Mouse (Mus musculus): ENCODE measurements around the gene Acaca. TPM values are rescaled to one million over a fixed set of nuclear protein-coding genes. Genes with fewer than 3 reads are reported as not detected.

The Acaca gene
- polyA plus RNA-seq, 1 experiment, result 52.2 TPM

DNA sequence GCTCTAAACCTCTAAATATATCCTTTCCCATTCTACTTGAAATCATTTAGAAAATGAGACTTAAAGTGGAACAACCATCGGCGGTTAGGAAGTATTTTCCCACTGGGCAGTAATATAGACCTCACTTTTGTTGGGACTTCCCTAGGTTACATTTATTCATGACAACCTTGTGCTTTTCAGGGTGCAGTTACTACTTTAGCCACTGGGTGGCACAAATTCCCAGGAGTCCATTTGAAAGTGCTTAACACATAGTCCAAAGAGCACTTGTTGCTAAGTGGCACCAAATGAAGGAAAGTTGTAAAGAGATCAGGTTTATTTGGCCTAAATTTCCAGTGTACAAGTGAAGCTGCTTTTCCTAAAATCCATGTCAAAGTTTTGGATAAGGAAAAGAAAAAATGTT is 12.3 kb downstream of the Acaca start:
- no peak overlapping the region for H3K27ac ChIP-seq (ENCODE audit: insufficient read depth, low read length)

DNA sequence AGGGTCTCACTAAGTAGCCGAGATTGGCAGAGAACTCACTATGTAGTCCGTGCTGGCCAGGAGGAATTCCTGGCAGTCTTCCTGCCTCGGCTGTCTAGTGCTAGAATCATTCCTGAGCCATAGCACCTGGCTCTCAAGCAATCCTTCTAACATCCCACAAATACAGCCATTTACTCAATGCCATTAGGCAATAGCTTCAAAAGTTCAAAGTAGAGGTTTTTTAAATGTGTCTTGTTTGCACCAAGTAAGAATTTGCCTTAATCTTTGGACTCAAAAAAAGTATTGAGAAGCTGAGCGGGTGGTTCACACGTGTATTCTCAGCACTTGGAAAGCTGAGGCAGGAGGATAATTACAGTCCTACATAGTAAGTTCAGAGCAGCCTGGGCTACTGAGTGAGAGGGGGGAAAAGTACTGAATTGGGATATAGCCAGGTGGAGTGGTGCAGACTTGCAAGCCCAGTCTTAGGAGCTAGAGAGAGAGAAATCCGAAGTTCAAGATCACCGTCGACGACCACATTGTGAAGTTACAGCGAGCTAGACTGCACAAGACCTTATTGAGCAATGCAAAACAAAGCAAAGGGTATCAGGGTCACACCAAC is 15.8 kb downstream of the Acaca start:
- TF ChIP-seq POLR2A (IDR thresholded peaks at IDR 0.05; ENCODE audit: low read depth, low read length), result no peak
- no peak for TF ChIP-seq CTCF (IDR thresholded peaks at IDR 0.05; ENCODE audit: borderline replicate concordance, insufficient read depth, low read length)
- H3K27ac ChIP-seq (ENCODE audit: insufficient read depth, low read length), result no peak overlapping the region
- no peaks in the 10 kb centered on the region for H3K4me1 ChIP-seq (ENCODE audit: control insufficient read depth, insufficient read depth, low read length)
- H3K4me3 ChIP-seq (ENCODE audit: insufficient read depth, low read length), result no peak overlapping the region

More for the DNA sequence above, 12.3 kb downstream of the Acaca start:
- no peak for TF ChIP-seq POLR2A (IDR thresholded peaks at IDR 0.05; ENCODE audit: low read depth, low read length)
- TF ChIP-seq CTCF (IDR thresholded peaks at IDR 0.05; ENCODE audit: borderline replicate concordance, insufficient read depth, low read length), result no peak
- no peaks in the 10 kb centered on the region for H3K4me1 ChIP-seq (ENCODE audit: control insufficient read depth, insufficient read depth, low read length)
- no peak overlapping the region for H3K4me3 ChIP-seq (ENCODE audit: insufficient read depth, low read length)

DNA sequence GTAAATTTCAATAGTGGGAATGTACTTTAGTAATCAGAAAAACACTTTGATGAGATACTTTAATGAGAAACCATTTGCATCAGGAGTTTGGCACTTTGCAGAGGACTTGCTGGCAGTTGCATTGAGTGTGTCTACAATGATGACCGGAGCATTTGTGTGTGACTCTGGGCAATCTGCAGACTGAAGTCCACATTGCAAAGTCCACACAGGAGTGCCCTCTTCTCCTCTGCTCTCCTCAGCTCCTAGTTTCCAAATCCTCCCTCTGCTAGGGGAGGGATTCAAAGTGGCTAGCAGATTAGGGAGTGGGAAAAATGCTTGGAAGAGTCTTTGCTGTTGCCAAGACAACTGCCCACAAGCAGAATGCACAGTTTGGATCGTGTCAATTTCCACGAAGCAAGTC is 16.6 kb downstream of the Acaca start:
- TF ChIP-seq POLR2A (IDR thresholded peaks at IDR 0.05; ENCODE audit: low read depth, low read length) (no peak), CTCF (IDR thresholded peaks at IDR 0.05; ENCODE audit: borderline replicate concordance, insufficient read depth, low read length) (no peak)
- Histone ChIP-seq H3K27ac (ENCODE audit: insufficient read depth, low read length) (no peak overlapping the region), H3K4me3 (ENCODE audit: insufficient read depth, low read length) (no peak overlapping the region), H3K4me1 (ENCODE audit: control insufficient read depth, insufficient read depth, low read length) (no peaks in the 10 kb centered on the region)

DNA sequence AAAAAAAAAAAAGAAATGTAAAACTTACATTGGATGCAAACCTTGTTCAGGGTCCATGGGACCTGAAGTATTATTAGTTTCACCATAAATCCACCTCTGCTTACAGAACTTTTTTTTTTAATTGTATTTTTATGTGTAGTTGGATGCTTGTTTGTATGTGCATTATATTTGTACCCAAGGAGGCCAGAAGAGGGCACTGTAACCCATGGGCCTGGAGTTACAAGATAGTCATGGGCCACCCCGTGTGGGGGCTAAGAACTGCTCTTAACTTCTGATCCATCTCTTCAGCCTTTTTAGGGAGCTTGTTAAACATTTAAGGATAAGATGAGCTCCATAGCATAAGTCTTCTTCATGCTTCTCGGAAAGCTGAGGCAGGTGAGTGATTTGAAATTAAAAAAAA is 21.4 kb downstream of the Acaca start:
- TF ChIP-seq POLR2A (IDR thresholded peaks at IDR 0.05; ENCODE audit: low read depth, low read length), result no peak
- no peak for TF ChIP-seq CTCF (IDR thresholded peaks at IDR 0.05; ENCODE audit: borderline replicate concordance, insufficient read depth, low read length)
- Histone ChIP-seq H3K4me3 (ENCODE audit: insufficient read depth, low read length) (no peak overlapping the region), H3K27ac (ENCODE audit: insufficient read depth, low read length) (no peak overlapping the region), H3K4me1 (ENCODE audit: control insufficient read depth, insufficient read depth, low read length) (no peaks in the 10 kb centered on the region)

DNA sequence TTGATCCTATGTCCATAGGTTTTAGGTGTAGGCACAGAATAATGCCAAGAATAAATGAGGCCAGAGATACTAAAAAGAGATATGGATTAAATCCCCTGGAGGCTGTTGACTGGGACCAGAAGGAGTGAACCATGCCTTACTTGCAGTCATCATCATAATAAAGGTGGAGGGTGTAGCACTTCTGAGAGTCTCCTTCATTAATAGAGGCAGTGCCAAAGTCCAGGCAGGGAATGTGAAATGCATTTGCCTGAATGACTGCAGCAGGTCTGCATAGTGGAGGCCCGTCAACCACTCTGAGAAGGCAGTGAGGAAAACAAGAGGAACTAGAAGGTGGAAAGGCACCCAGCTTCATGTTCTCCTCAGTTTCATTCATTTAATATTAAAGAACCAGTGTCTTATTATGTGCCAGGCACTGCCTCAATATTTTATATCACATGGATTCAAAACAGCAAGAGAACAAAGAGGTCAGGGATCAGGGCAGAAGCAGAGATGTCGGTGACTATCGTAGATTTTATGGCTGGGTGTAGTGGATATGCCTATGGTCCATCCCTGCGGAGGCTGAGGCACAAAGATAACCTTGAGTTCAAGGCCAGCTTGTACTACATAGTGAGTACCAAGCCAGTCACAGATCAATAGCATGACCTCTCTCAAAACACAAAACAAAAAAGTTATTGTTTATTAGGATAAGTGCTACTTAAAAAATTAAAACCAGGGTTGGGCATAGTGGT is 27.2 kb downstream of the Acaca start:
- TF ChIP-seq CTCF (IDR thresholded peaks at IDR 0.05; ENCODE audit: borderline replicate concordance, insufficient read depth, low read length) (no peak), POLR2A (IDR thresholded peaks at IDR 0.05; ENCODE audit: low read depth, low read length) (no peak)
- Histone ChIP-seq H3K27ac (ENCODE audit: insufficient read depth, low read length) (no peak overlapping the region), H3K4me1 (ENCODE audit: control insufficient read depth, insufficient read depth, low read length) (peaks cover 4% of the 10 kb centered on the region; the same call in 1 of the 2 replicates), H3K4me3 (ENCODE audit: insufficient read depth, low read length) (no peak overlapping the region)

DNA sequence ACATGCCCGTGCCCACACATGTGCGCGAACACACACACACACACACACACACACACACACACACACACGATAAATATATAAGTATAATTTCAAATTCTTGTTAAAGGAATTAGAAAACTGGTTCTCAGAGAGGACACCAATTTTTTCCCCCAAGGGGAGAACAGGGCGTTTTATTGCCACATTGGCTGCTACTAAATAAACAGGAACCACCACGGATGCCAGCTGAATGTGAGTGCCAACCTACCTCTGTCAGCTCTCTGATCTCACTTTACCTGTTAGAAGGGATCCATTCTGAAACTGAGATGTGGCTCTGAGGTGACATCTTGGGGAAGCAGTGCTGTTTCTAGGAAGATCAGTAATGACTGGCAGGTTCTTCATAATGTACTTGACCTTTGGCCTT is 34.7 kb downstream of the Acaca start:
- Histone ChIP-seq H3K4me1 (ENCODE audit: control insufficient read depth, insufficient read depth, low read length) (peaks cover 4% of the 10 kb centered on the region; the same call in 1 of the 2 replicates), H3K27ac (ENCODE audit: insufficient read depth, low read length) (no peak overlapping the region), H3K4me3 (ENCODE audit: insufficient read depth, low read length) (no peak overlapping the region)
- TF ChIP-seq CTCF (IDR thresholded peaks at IDR 0.05; ENCODE audit: borderline replicate concordance, insufficient read depth, low read length) (no peak), POLR2A (IDR thresholded peaks at IDR 0.05; ENCODE audit: low read depth, low read length) (no peak)

DNA sequence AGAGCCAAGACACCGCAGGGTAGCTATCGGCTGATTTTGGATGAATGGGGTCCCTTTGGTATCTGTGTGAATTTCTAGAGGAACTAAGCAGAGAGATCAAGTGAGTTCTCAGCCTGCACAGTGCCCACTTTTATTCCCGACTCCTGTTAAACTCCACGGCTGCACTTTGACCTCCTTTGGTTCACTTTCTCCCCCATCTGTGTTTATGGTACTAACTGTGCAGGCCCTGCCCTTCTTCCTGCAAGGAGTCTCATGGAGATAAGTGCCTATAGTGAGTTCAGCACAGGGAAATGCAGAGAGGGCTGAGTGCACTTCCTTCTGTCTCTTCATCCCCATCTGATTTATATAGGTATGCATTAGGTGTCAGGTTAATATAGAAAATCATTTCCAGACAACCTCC is 35.1 kb downstream of the Acaca start:
- no peak overlapping the region for H3K4me3 ChIP-seq (ENCODE audit: insufficient read depth, low read length)
- H3K4me1 ChIP-seq (ENCODE audit: control insufficient read depth, insufficient read depth, low read length), result peaks cover 4% of the 10 kb centered on the region; the same call in 1 of the 2 replicates
- TF ChIP-seq CTCF (IDR thresholded peaks at IDR 0.05; ENCODE audit: borderline replicate concordance, insufficient read depth, low read length) (no peak), POLR2A (IDR thresholded peaks at IDR 0.05; ENCODE audit: low read depth, low read length) (no peak)
- no peak overlapping the region for H3K27ac ChIP-seq (ENCODE audit: insufficient read depth, low read length)

DNA sequence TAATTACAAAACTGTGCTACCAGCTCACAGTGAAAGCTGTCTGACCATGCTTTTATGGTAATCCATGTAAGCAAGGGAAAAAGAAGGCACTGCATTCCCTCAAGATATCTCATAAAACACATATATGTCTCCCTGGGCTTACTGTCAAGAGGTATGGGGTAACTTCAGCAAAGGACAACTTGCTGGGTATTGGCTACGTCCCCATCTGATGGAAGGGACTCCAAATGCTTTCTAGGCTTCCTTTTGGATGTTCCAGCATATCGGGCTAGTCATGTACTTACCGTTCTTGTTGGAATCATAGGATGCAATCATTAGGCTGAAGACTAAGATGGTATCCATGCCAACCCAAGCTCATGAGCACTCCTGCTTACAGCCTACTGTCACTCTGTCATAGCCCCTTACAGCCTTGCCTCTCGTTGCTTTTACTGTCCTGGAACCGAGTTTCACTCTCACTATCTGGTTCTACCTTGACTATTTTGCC is 37.6 kb downstream of the Acaca start, which contains the start of gene Gm11437:
TSS of gene Gm11437 (minus strand) at position 431 of the 481 bp plus-strand sequence.
- Histone ChIP-seq H3K4me3 (ENCODE audit: insufficient read depth, low read length) (no peak within 1 kb of the TSS), H3K27ac (ENCODE audit: insufficient read depth, low read length) (no peak within 1 kb of the TSS), H3K4me1 (ENCODE audit: control insufficient read depth, insufficient read depth, low read length) (no peaks in the 10 kb centered on the region)
- no peak for TF ChIP-seq CTCF (IDR thresholded peaks at IDR 0.05; ENCODE audit: borderline replicate concordance, insufficient read depth, low read length)
- TF ChIP-seq POLR2A (IDR thresholded peaks at IDR 0.05; ENCODE audit: low read depth, low read length), result no peak

DNA sequence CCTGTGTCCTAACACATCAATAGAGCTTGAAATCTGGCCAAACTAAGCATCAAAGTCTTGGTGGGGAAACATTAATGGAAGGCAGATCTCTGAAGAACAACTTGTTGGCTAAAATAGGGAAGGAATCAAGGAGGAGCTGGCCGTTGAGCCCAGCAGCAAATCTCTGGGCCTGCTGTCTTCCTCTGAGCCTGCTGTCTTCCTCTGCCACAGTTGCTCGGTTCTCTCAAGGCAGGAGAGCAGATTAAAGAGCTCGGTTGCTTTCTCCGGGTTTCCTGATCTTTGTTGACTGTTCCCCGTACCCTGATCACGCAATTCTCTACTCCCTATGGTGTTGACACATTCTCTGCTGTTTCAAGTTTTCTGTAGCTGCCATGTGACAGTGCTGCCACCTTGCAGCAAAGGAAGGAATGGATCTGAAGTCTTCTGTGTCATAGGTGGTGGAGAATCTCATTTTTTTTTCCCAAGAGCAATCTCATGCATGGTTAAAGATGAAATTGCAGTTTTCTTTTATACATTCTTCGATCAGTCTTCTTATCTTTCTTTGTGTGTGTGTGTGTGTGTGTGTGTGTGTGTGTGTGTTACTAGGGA is 39.3 kb downstream of the Acaca start:
- TF ChIP-seq CTCF (IDR thresholded peaks at IDR 0.05; ENCODE audit: borderline replicate concordance, insufficient read depth, low read length), result peak; percentile 24; the same call in 1 of the 2 replicates
- no peak for TF ChIP-seq POLR2A (IDR thresholded peaks at IDR 0.05; ENCODE audit: low read depth, low read length)
- H3K4me3 ChIP-seq (ENCODE audit: insufficient read depth, low read length), result no peak overlapping the region
- no peaks in the 10 kb centered on the region for H3K4me1 ChIP-seq (ENCODE audit: control insufficient read depth, insufficient read depth, low read length)
- no peak overlapping the region for H3K27ac ChIP-seq (ENCODE audit: insufficient read depth, low read length)

All from embryonic fibroblast, embryonic 13.5 days (primary cell).